Mouse (Mus musculus): ENCODE results near the gene Tarbp1. TPM values are rescaled to one million over a fixed set of nuclear protein-coding genes. Genes with fewer than 3 reads are reported as not detected.

Gene Tarbp1
- polyA plus RNA-seq, 1 experiment from 2014 or later, result 2.3 TPM

DNA sequence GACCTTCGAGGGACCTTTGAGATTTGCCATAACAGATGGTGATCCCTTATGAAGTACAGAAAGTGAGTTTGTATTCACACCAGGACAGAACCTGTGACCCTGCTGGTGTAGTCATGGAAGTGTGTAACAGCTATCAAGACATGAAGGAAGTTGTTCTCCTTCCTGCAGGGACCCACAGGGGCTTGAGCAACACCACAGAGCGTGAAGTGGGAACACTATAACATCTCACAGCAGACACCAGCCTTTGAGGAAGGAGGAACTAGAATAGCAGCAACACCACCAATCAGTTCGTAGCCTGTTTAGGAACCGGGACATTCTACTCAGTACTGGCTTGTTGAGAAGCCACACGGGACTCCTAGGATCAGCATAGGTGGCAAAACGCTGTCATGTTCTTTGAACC lies 95.3 kb downstream of the Tarbp1 start:
- Histone ChIP-seq H3K4me1 (replicated peaks; ENCODE audit: control insufficient read depth, insufficient read depth, low read length) (no peaks in the 10 kb centered on the region), H3K27me3 (ENCODE audit: control insufficient read depth, insufficient read depth, low read length) (no peaks in the 10 kb centered on the region), H3K36me3 (ENCODE audit: control insufficient read depth, insufficient read depth, low read length) (no peaks in the 10 kb centered on the region), H3K9ac (ENCODE audit: low read depth, low read length) (no peak overlapping the region), H3K9me3 (ENCODE audit: control insufficient read depth, low read length) (no peaks in the 10 kb centered on the region), H3K27ac (ENCODE audit: low read depth, low read length) (no peak overlapping the region), H3K4me2 (replicated peaks; ENCODE audit: low read depth, low read length) (no peak overlapping the region), H3K4me3 (ENCODE audit: low read depth, low read length) (no peak overlapping the region)
- WGBS, result 89% methylated on average over 6 of the region's 6 CpGs
- DNase-seq (ENCODE audit: low spot score) (no peak), ATAC-seq (ENCODE audit: low FRiP score) (no peak)

Other genes starting within 250 kb of the Tarbp1 start
- 0.08 and 0.22 TPM in 2 replicates for gene Slc35f3, start 176.5 kb downstream of the Tarbp1 start, polyA plus RNA-seq (2014; fragmentation: Nextera tagmentation; extraction: Ambion mirVana)
- gene Coa6, start 52.5 kb downstream of the Tarbp1 start, polyA plus RNA-seq (2014; fragmentation: Nextera tagmentation; extraction: Ambion mirVana), result 46.8 and 50.7 TPM in 2 replicates
- 4.8 and 5.5 TPM in 2 replicates for gene Irf2bp2, start 118.9 kb upstream of the Tarbp1 start, polyA plus RNA-seq (2014; fragmentation: Nextera tagmentation; extraction: Ambion mirVana)

All from hindbrain, embryonic 11.5 days (tissue).